Mouse (Mus musculus) left cerebral cortex, postnatal 4 days (tissue): ENCODE data around the gene Ucn. TPM values are rescaled to one million over a fixed set of nuclear protein-coding genes. Genes with fewer than 3 reads are reported as not detected.

Source experiments
- DNase-seq: peaks from one replicate; pipeline ENCODE4 v3.0.0-alpha.2; 2022
- intact Hi-C: fragments of 180-260 bp; cut with DNase I; formaldehyde crosslinking; loops from one replicate; pipeline ENCODE4 v1.15.1; 2025
- total RNA-seq, 2 experiments: library from RNA; stranded (reverse); gene quantifications; 2 replicates each; pipeline ENCODE4 v1.2.3; 2021

Gene Ucn
- total RNA-seq, 2 experiments from 2014 or later: not detected

DNA sequence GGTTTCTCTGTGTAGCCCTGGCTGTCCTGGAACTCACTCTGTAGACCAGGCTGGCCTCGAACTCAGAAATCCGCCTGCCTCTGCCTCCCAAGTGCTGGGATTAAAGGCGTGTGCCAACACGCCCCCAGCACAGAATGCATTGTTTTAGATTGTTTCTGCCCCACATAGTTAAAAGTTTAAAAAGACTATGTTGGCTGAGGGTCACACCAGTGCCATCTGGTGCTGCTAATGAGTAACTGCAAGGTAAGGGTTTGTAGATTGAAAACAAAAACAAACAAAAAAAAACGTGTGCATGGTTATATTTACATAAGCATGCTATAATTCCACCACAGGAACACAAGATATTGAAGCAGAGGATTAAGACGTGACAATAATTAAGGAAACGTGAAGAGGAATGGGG, 27.8 kb downstream of the Ucn start:
- intact Hi-C loops: no loop called here
- DNase-seq: no peak

DNA sequence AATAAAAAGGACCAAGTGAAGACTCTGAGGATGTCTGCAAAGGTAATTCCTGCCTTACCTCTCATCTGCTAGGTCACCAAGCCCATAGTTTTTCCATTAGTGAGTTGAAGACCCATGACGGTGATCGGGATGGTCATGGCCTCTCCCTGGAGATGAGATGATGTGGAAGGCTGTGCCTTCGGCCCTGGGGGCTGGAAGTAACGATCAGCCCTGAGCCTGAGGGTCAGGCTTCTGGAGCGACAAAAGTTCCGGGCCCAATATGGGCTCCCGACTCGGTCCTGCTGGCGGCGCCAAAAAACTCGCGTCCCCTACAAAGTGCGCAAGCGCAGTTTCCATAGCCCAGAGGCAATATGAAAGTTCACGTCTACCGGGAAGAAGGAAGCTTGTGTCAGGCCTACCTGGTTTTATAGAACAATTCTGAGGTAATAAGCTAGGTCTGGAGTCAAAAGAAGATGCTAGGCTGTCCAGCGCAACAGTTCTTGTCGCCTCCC, 30.6 kb downstream of the Ucn start, which contains the start of gene Slc30a3:
Gene Slc30a3 (minus strand): TSS at position 238 of the 491 bp plus-strand sequence.
- DNase-seq: no peak
- intact Hi-C loops: no loop called here

GRCm38 (mm10) chr5:31105814-31106335, 32.8 kb downstream of the Ucn start, which contains the start of gene Dnajc5g:
TSS of gene Dnajc5g (plus strand) at chr5:31106285.
- intact Hi-C loops: no loop called here

GRCm38 (mm10) chr5:31095711-31096480, 42.7 kb downstream of the Ucn start:
- no peak for DNase-seq
- intact Hi-C loops: no loop called here

More at GRCm38 (mm10) chr5:31105814-31106335, 32.8 kb downstream of the Ucn start, which contains the start of gene Dnajc5g:
- no peak for DNase-seq

GRCm38 (mm10) chr5:31094799-31095691, 43.6 kb downstream of the Ucn start:
- peak; percentile 36 for DNase-seq
- intact Hi-C loops: no loop called here

DNA sequence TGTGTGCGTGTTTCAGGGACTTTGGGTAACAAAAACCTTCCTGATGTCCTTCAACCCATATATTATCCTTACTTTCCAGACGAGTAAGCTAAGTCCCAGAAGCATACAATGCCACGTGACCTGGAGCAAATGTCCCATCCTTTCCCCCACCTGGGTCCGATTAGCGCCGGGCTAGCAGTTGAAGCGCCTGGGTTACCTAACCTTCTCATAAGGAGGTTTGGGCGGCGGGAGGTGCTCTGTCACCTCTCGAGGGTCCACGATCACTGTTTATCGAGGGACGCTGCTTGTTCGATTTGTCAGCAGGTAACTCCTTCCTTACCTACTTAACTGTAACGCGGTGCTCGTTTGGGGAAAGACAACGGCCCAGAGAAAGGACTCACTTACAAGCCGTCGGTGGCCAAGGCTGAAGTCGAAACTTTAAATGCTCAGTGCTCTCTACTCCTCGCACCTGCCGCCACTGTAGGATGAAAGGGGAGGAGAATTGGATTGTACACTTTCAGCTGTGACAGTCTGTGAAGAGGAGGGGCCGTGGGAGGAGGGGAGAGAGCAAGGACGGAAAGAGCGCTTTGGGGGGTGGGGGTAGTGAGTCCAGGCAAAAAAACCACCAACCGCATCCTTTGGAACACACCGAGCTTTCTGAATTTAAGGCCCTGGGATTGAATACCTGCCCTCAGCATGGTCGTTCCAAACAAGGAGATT, 44.4 kb downstream of the Ucn start:
- intact Hi-C loops: no loop called here
- no peak for DNase-seq

DNA sequence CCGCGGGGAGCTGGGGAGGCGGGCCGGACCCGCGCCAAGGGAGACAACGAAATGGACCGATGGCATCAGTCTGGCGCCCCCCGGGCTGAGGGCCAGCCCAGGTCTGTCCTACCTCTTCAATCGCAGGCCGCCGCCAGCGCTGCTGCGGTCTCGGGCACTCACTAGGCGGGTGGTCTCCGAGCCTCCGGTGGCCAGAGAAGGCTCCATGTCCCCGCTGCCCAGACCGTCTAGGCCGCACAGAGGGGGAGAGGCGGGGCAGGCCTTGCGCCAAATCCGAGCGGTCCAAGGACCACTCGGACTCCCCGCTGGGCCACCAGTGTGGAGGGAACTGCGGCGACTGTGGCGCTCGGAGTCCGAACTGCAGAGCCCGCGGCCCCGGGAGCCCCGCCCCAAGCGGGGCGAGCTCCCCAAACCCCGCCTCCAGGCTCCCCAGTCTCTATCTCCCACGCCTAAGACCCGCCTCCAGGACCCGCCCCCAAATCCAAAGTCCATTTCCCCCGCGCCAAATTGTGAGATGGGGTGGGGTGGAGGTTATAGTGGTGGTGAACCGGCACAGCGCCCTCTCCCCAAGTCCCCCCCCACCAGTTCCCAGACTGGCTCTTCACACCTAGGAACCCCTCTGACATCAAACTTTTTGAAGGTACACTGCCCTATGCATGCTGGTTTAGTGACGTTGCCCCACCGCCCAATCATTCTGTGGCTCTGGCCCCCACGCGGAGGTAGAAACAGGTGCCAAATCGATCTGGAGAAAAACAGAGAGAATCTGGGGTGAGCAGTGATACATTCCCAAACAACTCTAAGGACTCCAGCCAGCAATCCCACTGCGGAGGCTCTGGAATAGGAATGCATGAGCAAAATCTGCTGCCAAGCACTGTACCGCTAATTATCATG, 45.2 kb downstream of the Ucn start:
- intact Hi-C loops: no loop called here
- DNase-seq: peak; percentile 26

DNA sequence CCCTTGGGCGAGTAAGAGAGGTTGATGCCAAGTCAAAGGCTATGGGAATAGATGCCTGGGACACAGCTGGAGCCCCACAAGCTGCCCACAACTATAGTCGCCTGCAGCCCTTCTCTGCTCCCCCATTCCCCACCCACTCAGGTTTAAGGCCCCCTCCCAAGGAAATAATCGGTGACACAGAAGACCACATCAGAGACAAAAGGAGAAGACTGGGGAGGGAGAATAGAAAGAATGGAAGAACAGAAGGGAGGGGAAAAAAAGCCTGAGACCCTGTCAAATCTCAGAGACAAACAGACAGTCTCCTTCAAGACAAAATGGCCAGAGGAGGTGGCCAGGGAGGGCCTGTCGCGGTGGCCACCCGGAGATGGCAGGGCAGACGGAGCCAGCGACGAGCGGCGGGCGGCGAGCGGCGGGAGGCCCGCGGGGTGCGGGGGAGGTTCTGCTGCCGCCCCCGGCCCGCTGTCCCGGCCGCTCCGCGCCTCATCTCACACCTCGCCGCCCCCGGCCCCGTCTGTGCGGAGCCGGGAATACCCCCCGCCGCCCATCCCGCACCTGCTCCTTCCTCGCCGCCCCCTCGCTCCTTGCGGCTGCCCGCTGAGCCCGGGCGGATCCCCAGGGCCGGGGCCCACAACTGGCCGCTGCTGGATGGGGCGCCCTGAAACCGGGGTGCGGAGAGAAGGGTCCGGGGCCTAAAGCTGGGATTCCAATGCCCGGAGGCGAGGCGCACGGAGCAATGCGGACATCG, 46.2 kb downstream of the Ucn start:
- DNase-seq: no peak
- intact Hi-C loops: no loop called here

Other genes with a start within 250 kb of the Ucn start
- gene Ost4, start 231.0 kb downstream of the Ucn start, total RNA-seq: 100 to 1,000 TPM in 1 of 2 experiments, 10 to 100 TPM in 1; 95.0 to 112 TPM
- 1 to 10 TPM; 7.0 to 7.9 TPM for gene Emilin1, start 225.4 kb downstream of the Ucn start, total RNA-seq
- 1 to 10 TPM; 4.7 to 4.8 TPM for gene Khk, start 217.4 kb downstream of the Ucn start, total RNA-seq
- gene Cgref1, start 193.2 kb downstream of the Ucn start, total RNA-seq: 10 to 100 TPM; 53.9 TPM
- gene Preb, start 178.5 kb downstream of the Ucn start, total RNA-seq: 100 to 1,000 TPM; 114 to 116 TPM
- gene Tcf23, start 170.2 kb downstream of the Ucn start, total RNA-seq: under 1 TPM in 1 of 2 experiments, not detected in 1; 0.08 TPM
- gene Atraid, start 90.5 kb downstream of the Ucn start, total RNA-seq: 10 to 100 TPM; 59.2 to 66.2 TPM
- 10 to 100 TPM; 17.6 to 23.5 TPM for gene Slc5a6, start 89.9 kb downstream of the Ucn start, total RNA-seq
- gene Cad, start 84.0 kb downstream of the Ucn start, total RNA-seq: 10 to 100 TPM; 34.1 to 37.6 TPM
- gene Dnajc5g, start 32.5 kb downstream of the Ucn start, total RNA-seq: not detected
- gene Slc30a3, start 30.6 kb downstream of the Ucn start, total RNA-seq: 10 to 100 TPM; 11.9 to 14.1 TPM
- gene Trim54, start 22.1 kb downstream of the Ucn start, total RNA-seq: not detected
- 10 to 100 TPM; 25.1 to 31.4 TPM for gene Mpv17, start 15.4 kb upstream of the Ucn start, total RNA-seq
- gene Gm29609, start 41.1 kb upstream of the Ucn start, total RNA-seq: 1 to 10 TPM; 2.7 to 4.4 TPM
- gene Gtf3c2, start 41.3 kb upstream of the Ucn start, total RNA-seq: 10 to 100 TPM; 68.9 to 74.0 TPM
- gene Snx17, start 54.4 kb upstream of the Ucn start, total RNA-seq: 10 to 100 TPM; 66.7 to 72.1 TPM
- gene Eif2b4, start 54.6 kb upstream of the Ucn start, total RNA-seq: 10 to 100 TPM; 45.8 to 48.3 TPM
- 10 to 100 TPM; 27.6 to 30.1 TPM for gene Zfp513, start 63.5 kb upstream of the Ucn start, total RNA-seq
- gene Ppm1g, start 81.9 kb upstream of the Ucn start, total RNA-seq: 100 to 1,000 TPM; 144 to 146 TPM
- 10 to 100 TPM; 91.8 to 94.3 TPM for gene Nrbp1, start 102.0 kb upstream of the Ucn start, total RNA-seq
- not detected for gene Gm9970, start 102.4 kb upstream of the Ucn start, total RNA-seq
- 1 to 10 TPM; 2.2 to 3.1 TPM for gene Krtcap3, start 112.9 kb upstream of the Ucn start, total RNA-seq
- 10 to 100 TPM; 65.9 to 69.3 TPM for gene Ift172, start 152.3 kb upstream of the Ucn start, total RNA-seq
- 100 to 1,000 TPM; 170 to 172 TPM for gene Fndc4, start 157.3 kb upstream of the Ucn start, total RNA-seq
- gene Gckr, start 158.6 kb upstream of the Ucn start, total RNA-seq: under 1 TPM in 1 of 2 experiments, not detected in 1; 0.52 TPM